Mouse (Mus musculus) forebrain, embryonic 12.5 days (tissue): ENCODE data around the gene Sema3c. TPM values are rescaled to one million over a fixed set of nuclear protein-coding genes. Genes with fewer than 3 reads are reported as not detected.
"Not testable (repeated sequence)": the region's sequence is repeated elsewhere in the genome, so short reads cannot be mapped to it uniquely, and the experiment has no call there.

ENCODE experiments used
- ATAC-seq: fragments of 200-750 bp; cut with Nextera tagmentation; 2 replicates; pipeline ENCODE4 v1.8.0; 2017; ENCODE audit warnings: moderate TSS enrichment; ENCODE audit not compliant: low FRiP score
- H3K27ac ChIP-seq: fragments of 300-500 bp; sonication (generic); 2 replicates; pipeline ENCODE4 v1.5.1; 2016; ENCODE audit warnings: mild to moderate bottlenecking
- H3K27me3 ChIP-seq: fragments of 300-500 bp; sonication (generic); 2 replicates; pipeline ENCODE4 v1.6.1; 2016; ENCODE audit warnings: mild to moderate bottlenecking
- H3K36me3 ChIP-seq: fragments of 300-500 bp; sonication (generic); replicated peaks from 2 replicates; pipeline ENCODE4 v1.6.1; 2016; ENCODE audit warnings: mild to moderate bottlenecking
- H3K4me1 ChIP-seq: fragments of 300-500 bp; sonication (generic); 2 replicates; pipeline ENCODE4 v1.6.1; 2016
- H3K4me2 ChIP-seq: fragments of 300-500 bp; sonication (generic); 2 replicates; pipeline ENCODE4 v1.6.1; 2016; ENCODE audit warnings: mild to moderate bottlenecking, moderate library complexity
- H3K4me3 ChIP-seq: fragments of 300-500 bp; sonication (generic); replicated peaks from 2 replicates; pipeline ENCODE4 v1.5.1; 2016; ENCODE audit warnings: mild to moderate bottlenecking
- H3K9ac ChIP-seq: fragments of 300-500 bp; sonication (generic); 2 replicates; pipeline ENCODE4 v1.6.1; 2016; ENCODE audit warnings: mild to moderate bottlenecking
- H3K9me3 ChIP-seq: fragments of 300-500 bp; sonication (generic); 2 replicates; pipeline ENCODE4 v1.6.1; 2016
- whole genome bisulfite sequencing: fragments of 180-500 bp; shearing (Covaris S2); methylation state at CpG from one replicate; pipeline ENCODE4 v1.1.7; 2016; 5-methylcytosine and 5-hydroxymethylcytosine counted together
- polyA plus RNA-seq: library from polyadenylated mRNA; unstranded; fragments of >200 nt; fragmentation: Nextera tagmentation; extraction: Ambion mirVana; gene quantifications from 2 replicates; pipeline ENCODE4 v1.2.1, GENCODE M21; 2016

Gene Sema3c
- polyA plus RNA-seq, result 15.4 and 21.6 TPM in 2 replicates

DNA sequence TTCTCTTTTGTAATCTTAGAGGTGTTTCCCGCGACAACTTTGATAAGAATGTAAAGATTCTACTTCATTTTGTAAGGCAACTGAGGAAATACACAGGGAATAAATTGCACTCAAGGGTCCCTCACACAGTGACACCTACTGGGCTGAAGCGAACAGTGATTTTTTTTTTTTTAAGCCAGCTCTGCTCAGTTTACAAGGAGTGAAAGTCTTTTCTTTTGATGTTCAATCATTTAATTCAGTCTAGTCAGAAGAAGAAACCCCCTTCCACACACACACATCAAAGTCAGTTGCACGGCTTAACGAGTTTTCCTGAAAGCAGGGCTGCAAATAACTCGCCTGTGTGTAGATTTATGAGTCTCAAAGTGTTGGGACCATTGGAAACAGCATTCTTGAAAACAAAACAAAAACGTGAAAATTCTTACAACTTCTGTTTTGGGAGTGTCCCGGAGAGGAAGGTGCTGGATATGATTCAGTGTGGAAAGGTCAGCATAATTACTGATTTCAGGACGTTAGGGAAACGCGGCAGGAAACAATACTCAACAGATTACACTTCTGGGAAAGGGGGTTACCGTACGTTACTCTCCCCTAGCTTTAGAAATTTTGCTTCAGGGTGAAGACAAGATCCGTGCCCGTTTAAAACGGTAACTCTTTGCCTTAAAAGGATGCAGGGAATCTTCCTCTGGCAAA is at the start of gene Sema3c:
Gene Sema3c, plus strand, starts transcription at position 588 of the 687 bp plus-strand sequence.
- Histone ChIP-seq H3K4me2 (peak within 1 kb of the TSS; percentile 75), H3K4me1 (no peaks in the 10 kb centered on the region; the same call in 1 of the 2 replicates), H3K4me3 (peak within 1 kb of the TSS; percentile 56), H3K36me3 (no peaks in the 10 kb centered on the region), H3K27ac (peak within 1 kb of the TSS; percentile 48), H3K27me3 (peaks cover 3% of the 10 kb centered on the region; the same call in 1 of the 2 replicates), H3K9ac (peak within 1 kb of the TSS; percentile 62), H3K9me3 (no peaks in the 10 kb centered on the region)
- 1% methylated on average over 16 of the region's 16 CpGs for WGBS
- ATAC-seq, result peak; percentile 33; the same call in 1 of the 2 replicates

DNA sequence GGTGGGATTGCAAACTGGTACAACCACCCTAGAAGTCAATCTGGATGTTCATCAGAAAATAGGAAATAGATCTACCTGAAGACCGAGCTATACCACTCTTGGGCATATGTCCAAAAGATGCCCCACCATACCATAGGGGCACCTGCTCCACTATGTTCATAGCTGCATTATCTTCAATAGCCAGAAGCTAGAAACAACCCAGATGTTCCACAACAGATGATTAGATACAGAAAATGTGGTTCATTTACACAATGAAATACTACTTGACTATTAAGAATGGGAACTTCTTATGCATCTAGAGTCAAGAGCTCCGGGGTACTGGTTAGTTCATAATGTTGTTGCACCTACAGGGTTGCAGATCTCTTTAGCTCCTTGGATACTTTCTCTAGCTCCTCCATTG is 42.9 kb upstream of the Sema3c start:
- WGBS, result 90% methylated on average over 2 of the region's 2 CpGs
- H3K4me2 ChIP-seq, H3K9ac ChIP-seq, H3K27ac ChIP-seq, H3K4me3 ChIP-seq, H3K27me3 ChIP-seq, H3K4me1 ChIP-seq, H3K9me3 ChIP-seq, H3K36me3 ChIP-seq, ATAC-seq: not testable (repeated sequence)

DNA sequence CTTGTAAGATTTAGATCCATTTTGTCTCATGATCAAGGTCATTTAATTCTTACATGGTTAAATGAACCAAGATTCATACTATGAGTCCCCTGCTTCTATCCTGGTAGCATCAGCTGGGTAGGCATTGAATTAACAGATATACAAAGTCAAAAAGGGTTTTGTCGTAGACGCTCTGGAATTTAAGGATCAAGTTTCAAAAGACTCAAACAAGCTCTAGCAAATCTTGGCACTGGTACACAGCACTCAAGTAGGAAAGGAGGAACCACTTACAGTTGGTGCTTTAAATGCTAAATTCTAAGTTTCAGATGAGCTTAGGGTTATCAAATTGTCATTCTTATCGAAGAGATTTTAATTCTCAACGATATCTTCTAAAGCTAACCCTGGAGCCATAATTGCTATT is 30.9 kb upstream of the Sema3c start:
- Histone ChIP-seq H3K4me1 (no peaks in the 10 kb centered on the region), H3K36me3 (no peaks in the 10 kb centered on the region), H3K27ac (no peak overlapping the region), H3K4me3 (no peak overlapping the region), H3K27me3 (no peaks in the 10 kb centered on the region), H3K4me2 (no peak overlapping the region), H3K9ac (no peak overlapping the region), H3K9me3 (no peaks in the 10 kb centered on the region)
- 81% methylated on average over 4 of the region's 4 CpGs for WGBS
- ATAC-seq, result no peak

DNA sequence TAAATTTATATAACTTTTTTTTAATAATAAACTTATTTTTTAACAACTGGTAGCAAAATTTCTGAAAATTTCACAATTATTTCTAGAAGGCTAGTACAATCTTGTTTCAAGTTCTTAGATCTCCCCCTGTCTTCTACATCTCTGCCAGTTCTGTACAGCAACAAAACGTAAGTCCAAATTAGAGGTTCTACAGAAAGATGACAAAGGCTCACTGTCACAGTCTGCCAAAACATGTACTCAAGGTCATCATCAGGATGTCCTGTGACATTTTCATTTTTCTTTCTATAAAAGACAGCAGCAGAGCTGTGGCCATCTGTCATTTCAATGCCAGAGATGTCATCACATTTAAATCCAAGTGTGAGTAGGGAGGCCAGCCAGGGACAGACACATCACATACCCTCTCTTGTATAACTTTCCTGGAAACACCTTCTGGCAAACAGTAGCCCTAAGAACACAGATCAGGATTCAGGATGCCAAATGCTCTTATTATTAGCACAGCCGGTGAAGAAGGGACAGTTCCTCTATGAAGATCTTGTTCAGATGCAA is 29.1 kb upstream of the Sema3c start:
- Histone ChIP-seq H3K4me3 (no peak overlapping the region), H3K27me3 (no peaks in the 10 kb centered on the region), H3K9ac (no peak overlapping the region), H3K36me3 (no peaks in the 10 kb centered on the region), H3K4me2 (no peak overlapping the region), H3K9me3 (no peaks in the 10 kb centered on the region), H3K4me1 (no peaks in the 10 kb centered on the region), H3K27ac (no peak overlapping the region)
- ATAC-seq, result no peak
- WGBS, result 74% methylated on average over 2 of the region's 2 CpGs

DNA sequence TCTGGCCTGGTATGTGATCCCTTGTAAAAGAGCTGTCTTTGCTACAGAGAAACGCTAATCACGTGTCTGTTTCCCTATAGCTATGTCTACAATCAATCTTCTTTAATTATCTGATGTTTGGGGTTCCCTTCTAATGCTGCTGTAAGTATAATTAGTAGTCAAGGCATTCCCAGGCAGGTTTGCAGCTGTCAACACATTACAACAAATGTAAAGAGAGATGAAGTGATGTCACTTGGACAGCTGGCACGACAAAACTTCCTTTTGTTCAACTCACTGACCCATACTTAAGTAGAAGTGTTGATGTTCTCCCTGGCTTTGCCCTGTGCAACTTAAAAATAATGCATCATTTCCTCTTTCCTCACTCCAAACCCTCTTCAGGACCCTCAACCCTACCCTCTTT is 22.4 kb upstream of the Sema3c start:
- H3K4me2 ChIP-seq, result no peak overlapping the region
- H3K4me1 ChIP-seq, result no peaks in the 10 kb centered on the region
- ATAC-seq, result peak; percentile 52; the same call in 1 of the 2 replicates

DNA sequence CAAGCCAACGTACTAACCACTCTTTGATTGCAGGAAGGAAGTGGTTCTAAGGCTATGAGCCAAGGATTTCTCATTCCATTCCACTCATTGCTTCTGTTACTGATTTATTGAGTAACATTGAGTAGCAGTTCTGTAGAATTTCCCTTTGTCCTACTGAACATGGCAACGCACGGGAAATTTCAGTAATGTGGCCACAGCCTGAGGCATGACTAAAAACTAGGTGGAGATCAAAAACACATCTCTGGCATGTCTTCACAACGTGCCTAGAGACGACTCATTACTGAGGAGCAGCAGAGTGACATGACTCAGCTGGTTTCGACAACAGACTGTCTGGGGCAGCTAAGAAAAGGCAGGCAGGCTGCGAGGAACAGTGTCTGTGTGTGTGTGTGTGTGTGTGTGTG is 18.0 kb upstream of the Sema3c start:
- no peaks in the 10 kb centered on the region for H3K36me3 ChIP-seq
- 51% methylated on average over 7 of the region's 7 CpGs for WGBS
- no peaks in the 10 kb centered on the region for H3K27me3 ChIP-seq
- no peak overlapping the region for H3K9ac ChIP-seq
- H3K27ac ChIP-seq, result no peak overlapping the region
- H3K9me3 ChIP-seq, result no peaks in the 10 kb centered on the region
- H3K4me3 ChIP-seq, result no peak overlapping the region
- ATAC-seq, result peak; percentile 66; the same call in 1 of the 2 replicates
- H3K4me1 ChIP-seq, result no peaks in the 10 kb centered on the region
- H3K4me2 ChIP-seq, result no peak overlapping the region

More for the DNA sequence above, 22.4 kb upstream of the Sema3c start:
- Histone ChIP-seq H3K4me3 (no peak overlapping the region), H3K9ac (no peak overlapping the region), H3K36me3 (no peaks in the 10 kb centered on the region), H3K9me3 (no peaks in the 10 kb centered on the region), H3K27me3 (no peaks in the 10 kb centered on the region), H3K27ac (no peak overlapping the region)
- WGBS, result 48% methylated on average over 3 of the region's 3 CpGs

DNA sequence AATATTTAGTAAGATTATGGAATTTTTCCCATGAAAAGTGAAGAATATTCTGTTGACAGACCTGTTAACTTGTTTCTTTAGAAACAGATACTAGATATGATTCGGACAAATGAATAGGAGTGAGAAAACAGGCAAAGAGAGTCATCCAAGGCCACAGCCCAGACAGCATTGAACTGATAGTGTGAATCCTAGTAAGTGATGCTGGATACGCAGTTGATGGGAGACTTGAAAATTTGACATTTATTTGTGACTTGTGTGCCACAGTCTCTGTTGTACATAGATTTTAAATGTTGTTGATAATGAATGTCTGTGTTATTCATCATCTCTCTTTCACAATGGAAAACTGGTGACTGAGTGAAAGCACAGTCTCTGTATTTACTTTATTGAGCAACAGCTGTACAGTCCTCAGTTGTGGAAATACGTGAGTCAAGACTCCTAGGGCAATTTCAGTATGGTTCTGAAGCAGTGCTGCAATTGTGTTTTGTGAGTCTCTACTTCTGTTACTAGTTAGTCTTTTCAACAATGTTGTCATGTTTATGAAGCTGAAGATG is 17.3 kb upstream of the Sema3c start:
- Histone ChIP-seq H3K9me3 (no peaks in the 10 kb centered on the region), H3K4me2 (no peak overlapping the region), H3K4me3 (no peak overlapping the region), H3K27ac (no peak overlapping the region), H3K9ac (no peak overlapping the region), H3K4me1 (no peaks in the 10 kb centered on the region), H3K27me3 (no peaks in the 10 kb centered on the region), H3K36me3 (no peaks in the 10 kb centered on the region)
- WGBS, result 90% methylated on average over 3 of the region's 3 CpGs
- no peak for ATAC-seq

DNA sequence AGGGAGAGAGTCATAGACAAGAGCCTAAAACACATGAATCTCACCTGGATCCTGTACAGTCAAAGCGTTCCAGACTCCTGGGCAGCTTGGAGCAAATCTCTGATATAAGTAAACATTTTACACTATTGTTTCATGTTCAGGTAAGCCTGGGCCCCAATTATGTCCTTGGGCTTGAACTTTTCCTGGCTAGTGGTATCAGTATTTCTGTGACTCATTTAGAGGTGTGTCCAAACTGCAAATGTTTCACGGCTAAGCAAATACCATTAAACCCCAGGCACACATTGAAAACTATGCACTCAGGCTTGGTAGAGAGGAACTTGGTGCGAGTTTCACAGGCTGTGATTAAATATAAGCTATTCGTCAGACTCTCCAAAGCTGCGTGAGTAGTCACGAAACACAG is 2.5 kb upstream of the Sema3c start:
- no peak for ATAC-seq
- H3K36me3 ChIP-seq, result no peaks in the 10 kb centered on the region
- H3K4me3 ChIP-seq, result no peak overlapping the region
- no peak overlapping the region for H3K9ac ChIP-seq
- no peaks in the 10 kb centered on the region; the same call in 1 of the 2 replicates for H3K4me1 ChIP-seq
- H3K27me3 ChIP-seq, result peaks cover 3% of the 10 kb centered on the region; the same call in 1 of the 2 replicates
- 92% methylated on average over 6 of the region's 6 CpGs for WGBS
- H3K4me2 ChIP-seq, result no peak overlapping the region
- no peak overlapping the region for H3K27ac ChIP-seq
- no peaks in the 10 kb centered on the region for H3K9me3 ChIP-seq

DNA sequence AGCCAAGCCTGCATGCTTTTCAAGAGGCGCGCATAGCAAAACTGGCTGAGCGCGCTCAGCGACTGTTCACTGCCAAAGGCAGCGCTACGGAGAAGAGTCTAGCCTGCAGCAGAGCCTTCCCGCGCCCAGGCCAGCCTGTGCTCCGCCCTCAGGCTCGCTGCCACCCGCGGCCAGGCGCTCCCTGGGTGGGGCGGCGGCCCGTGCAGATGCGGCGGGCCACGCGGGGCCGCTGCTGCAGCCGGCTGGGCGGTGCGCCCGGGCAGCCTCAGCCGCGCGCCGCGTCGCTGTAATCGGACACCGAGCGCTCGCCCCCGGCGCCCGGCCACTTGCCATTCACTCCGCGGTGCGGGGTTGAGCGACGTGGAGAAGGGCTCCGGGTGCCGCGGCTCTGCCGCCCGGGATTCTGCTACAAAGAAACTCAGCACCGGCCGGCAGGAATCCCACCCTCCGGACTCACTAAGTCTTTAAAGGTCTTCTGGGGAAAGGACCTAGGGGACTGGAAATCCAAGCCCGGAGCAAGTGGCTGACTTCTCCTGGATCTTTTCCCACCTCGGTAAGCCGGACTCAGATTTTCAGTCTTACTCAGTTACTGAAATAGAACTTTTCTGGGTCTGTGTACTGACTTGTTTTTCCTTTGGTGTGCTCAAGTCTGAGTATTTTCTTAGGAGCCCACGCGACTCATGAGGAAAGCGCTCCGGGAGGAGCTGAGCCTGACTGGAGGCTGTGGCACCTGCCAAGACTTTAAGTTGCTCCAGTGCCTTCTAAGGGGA is 517 bp downstream of the Sema3c start:
- Histone ChIP-seq H3K4me1 (no peaks in the 10 kb centered on the region; the same call in 1 of the 2 replicates), H3K9me3 (no peaks in the 10 kb centered on the region), H3K27ac (peak overlapping the region; percentile 48), H3K9ac (peak overlapping the region; percentile 62), H3K4me2 (peak overlapping the region; percentile 75), H3K27me3 (peaks cover 3% of the 10 kb centered on the region; the same call in 1 of the 2 replicates), H3K4me3 (peak overlapping the region; percentile 56), H3K36me3 (no peaks in the 10 kb centered on the region)
- peak; percentile 97 for ATAC-seq
- under 1% methylated on average over 59 of the region's 59 CpGs for WGBS

DNA sequence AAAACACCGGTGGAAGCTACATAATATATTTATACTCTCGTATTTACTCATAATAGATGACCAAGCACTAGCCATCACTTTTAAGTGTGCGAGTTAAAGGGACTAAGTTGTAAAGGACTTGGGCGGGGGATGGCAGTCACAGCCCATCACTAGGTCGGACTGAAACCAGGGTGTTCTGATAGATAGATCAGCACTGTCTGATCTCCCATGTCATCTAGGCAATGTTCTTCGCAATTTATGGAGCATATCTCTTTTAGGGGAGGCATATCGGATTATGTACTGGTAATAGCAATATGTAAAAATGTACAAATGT is 1.1 kb downstream of the Sema3c start:
- Histone ChIP-seq H3K27ac (no peak overlapping the region), H3K27me3 (no peaks in the 10 kb centered on the region), H3K36me3 (no peaks in the 10 kb centered on the region), H3K4me2 (peak overlapping the region; percentile 75), H3K4me3 (peak overlapping the region; percentile 56), H3K4me1 (no peaks in the 10 kb centered on the region; the same call in 1 of the 2 replicates), H3K9ac (peak overlapping the region; percentile 62), H3K9me3 (no peaks in the 10 kb centered on the region)
- WGBS, result 28% methylated on average over 7 of the region's 7 CpGs
- peak; percentile 33; the same call in 1 of the 2 replicates for ATAC-seq

DNA sequence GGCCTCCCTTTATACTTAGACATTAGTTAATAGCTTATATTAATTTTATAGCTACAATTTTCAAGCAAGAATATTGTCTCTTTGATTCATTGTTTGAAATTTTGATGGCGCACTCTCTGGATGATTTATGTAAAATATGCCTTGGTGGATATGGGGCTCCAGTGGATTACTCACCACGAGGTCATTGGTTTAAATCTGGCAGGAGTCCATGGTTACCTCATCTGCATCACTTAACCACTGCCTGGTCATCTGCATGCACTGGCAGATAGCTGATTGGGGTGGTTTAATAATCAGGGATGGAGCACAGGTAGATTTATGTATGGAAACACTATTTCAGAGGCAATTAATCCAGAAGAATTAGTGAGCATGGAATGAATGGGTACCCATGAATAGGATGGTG is 2.0 kb downstream of the Sema3c start:
- Histone ChIP-seq H3K4me2 (no peak overlapping the region), H3K27ac (no peak overlapping the region), H3K9me3 (no peaks in the 10 kb centered on the region), H3K36me3 (no peaks in the 10 kb centered on the region), H3K9ac (no peak overlapping the region), H3K27me3 (no peaks in the 10 kb centered on the region), H3K4me1 (no peaks in the 10 kb centered on the region; the same call in 1 of the 2 replicates), H3K4me3 (no peak overlapping the region)
- WGBS, result 58% methylated on average over 2 of the region's 2 CpGs
- ATAC-seq, result no peak

DNA sequence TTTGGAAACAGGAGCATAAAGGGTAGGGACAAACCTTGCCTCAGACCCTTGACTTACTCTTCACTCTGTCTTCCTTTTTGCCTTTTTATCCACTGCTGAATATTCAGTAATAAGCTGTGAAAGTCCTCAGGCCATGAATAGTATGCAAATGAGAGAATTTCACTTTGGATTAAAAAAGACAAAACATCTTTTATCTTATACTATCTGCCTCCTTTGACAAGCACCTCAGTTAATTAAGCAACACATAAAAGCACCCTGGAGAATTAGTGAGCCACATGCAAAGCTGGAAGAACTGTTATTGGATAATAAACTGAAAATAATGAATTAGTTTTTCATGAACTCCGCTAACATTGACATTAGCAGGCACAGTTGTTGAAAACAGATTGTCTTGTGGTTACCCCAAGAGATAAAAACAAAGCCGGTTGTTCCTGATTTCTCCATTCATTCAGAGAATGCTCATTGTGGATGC is 8.0 kb downstream of the Sema3c start:
- no peaks in the 10 kb centered on the region for H3K27me3 ChIP-seq
- H3K4me2 ChIP-seq, result no peak overlapping the region
- H3K27ac ChIP-seq, result 0 out of 2 replicates have a peak overlapping the region, but pooled peaks have one; percentile 36
- H3K36me3 ChIP-seq, result no peaks in the 10 kb centered on the region
- H3K9ac ChIP-seq, result no peak overlapping the region
- peaks cover 7% of the 10 kb centered on the region for H3K4me1 ChIP-seq
- no peak overlapping the region for H3K4me3 ChIP-seq
- no peaks in the 10 kb centered on the region for H3K9me3 ChIP-seq
- WGBS, result 13% methylated on average over 2 of the region's 2 CpGs
- peak; percentile 58; the same call in 1 of the 2 replicates for ATAC-seq
